Mouse (Mus musculus) heart, adult 2 months (tissue): ENCODE measurements around the gene Olfr575. TPM values are rescaled to one million over a fixed set of nuclear protein-coding genes. Genes with fewer than 3 reads are reported as not detected.

Experiments
- DNase-seq, 2 experiments: peaks; one replicate each; pipeline ENCODE4 v3.0.0; 2021
- H3K27ac ChIP-seq: fragments of 200-600 bp; 2 replicates; pipeline ENCODE4 v1.8.1; 2022
- H3K27me3 ChIP-seq: fragments of 200-500 bp; 2 replicates; pipeline ENCODE4 v1.6.1; 2012; ENCODE audit warnings: mild to moderate bottlenecking, low read length, inconsistent platforms, mixed read lengths; ENCODE audit not compliant: control insufficient read depth, insufficient read depth
- H3K36me3 ChIP-seq: fragments of 200-500 bp; 2 replicates; pipeline ENCODE4 v1.6.1; 2012; ENCODE audit warnings: low read length, inconsistent platforms; ENCODE audit not compliant: control insufficient read depth, insufficient read depth
- H3K4me1 ChIP-seq: fragments of 200-500 bp; 2 replicates; pipeline ENCODE4 v1.6.1; 2011; ENCODE audit warnings: low read length; ENCODE audit not compliant: control insufficient read depth, insufficient read depth
- H3K4me3 ChIP-seq: fragments of 200-600 bp; 2 replicates; pipeline ENCODE4 v1.8.1; 2022
- H3K79me2 ChIP-seq: fragments of 200-500 bp; replicated peaks from 2 replicates; pipeline ENCODE4 v1.6.1; 2012; ENCODE audit warnings: mild to moderate bottlenecking, inconsistent platforms, low read length, moderate library complexity, mixed read lengths; ENCODE audit not compliant: control insufficient read depth, insufficient read depth
- H3K9ac ChIP-seq: fragments of 200-500 bp; 2 replicates; pipeline ENCODE4 v1.6.1; 2012; ENCODE audit warnings: low read depth, mild to moderate bottlenecking, control low read depth, inconsistent platforms, low read length, mixed read lengths
- CTCF ChIP-seq: fragments of 200-600 bp; IDR thresholded peaks from 2 replicates; pipeline ENCODE4 v1.8.1; 2022; ENCODE audit warnings: antibody characterized with exemption, mild to moderate bottlenecking, moderate library complexity
- EP300 ChIP-seq: fragments of 200-500 bp; IDR thresholded peaks from 2 replicates; pipeline ENCODE4 v1.6.1; 2011; ENCODE audit warnings: low read depth, low read length, control low read depth; ENCODE audit not compliant: insufficient read depth
- POLR2A ChIP-seq: fragments of 200-500 bp; IDR thresholded peaks from 2 replicates; pipeline ENCODE4 v1.6.1; 2011; ENCODE audit warnings: mild to moderate bottlenecking, low read depth, low read length, control low read depth; ENCODE audit not compliant: insufficient read depth
- WGBS: fragments of 180-500 bp; shearing (Covaris S2); methylation state at CpG from one replicate; pipeline ENCODE4 v1.1.7; 2018; 5-methylcytosine and 5-hydroxymethylcytosine counted together
- intact Hi-C: fragments of 180-260 bp; cut with DNase I; formaldehyde crosslinking; loops from one replicate; pipeline ENCODE4 v1.15.1; 2025
- long read RNA-seq: library from polyadenylated mRNA; stranded (forward); transcript quantifications from one replicate; pipeline ENCODE4 v2.0.0, GENCODE M21; 2021
- polyA plus RNA-seq: library from polyadenylated mRNA; depleted of rRNA; stranded (reverse); fragments of >200 nt; gene quantifications from 2 replicates; pipeline ENCODE4 v1.2.3, GENCODE M21; 2012; rRNA removed
- total RNA-seq, 2 experiments: library from RNA; stranded (reverse); gene quantifications; 2 replicates each; pipeline ENCODE4 v1.2.3; 2021

The Olfr575 gene
- not detected for total RNA-seq
- polyA plus RNA-seq, result not detected in 2 replicates
- long read RNA-seq, result 0 reads

GRCm38 (mm10) chr7:102958593-102958992 lies at the start of gene Olfr575:
Gene Olfr575, minus strand, starts transcription at chr7:102958775.
- 33% methylated on average over 1 of the region's 1 CpGs for WGBS

GRCm38 (mm10) chr7:102989224-102989623 lies 30.6 kb upstream of the Olfr575 start, which contains the start of gene Olfr578:
Gene Olfr578, minus strand, starts transcription at chr7:102989324.
- Histone ChIP-seq H3K79me2 (no peaks in the 10 kb centered on the region), H3K4me3 (no peak within 1 kb of the TSS), H3K9ac (no peak within 1 kb of the TSS), H3K27ac (no peak within 1 kb of the TSS), H3K27me3 (no peaks in the 10 kb centered on the region), H3K4me1 (no peaks in the 10 kb centered on the region), H3K36me3 (no peaks in the 10 kb centered on the region)
- TF ChIP-seq EP300 (no peak), POLR2A (no peak), CTCF (no peak)
- intact Hi-C loops, result no loop called here
- WGBS, result 38% methylated on average over 3 of the region's 3 CpGs
- no peak for DNase-seq

More at GRCm38 (mm10) chr7:102958593-102958992, at the start of gene Olfr575:
- no peak within 1 kb of the TSS for H3K27ac ChIP-seq
- TF ChIP-seq POLR2A (no peak), EP300 (no peak), CTCF (no peak)
- H3K4me1 ChIP-seq, result no peaks in the 10 kb centered on the region
- no peak for DNase-seq
- H3K4me3 ChIP-seq, result no peak within 1 kb of the TSS
- intact Hi-C loops, result no loop called here
- H3K36me3 ChIP-seq, result no peaks in the 10 kb centered on the region
- no peaks in the 10 kb centered on the region for H3K79me2 ChIP-seq
- H3K27me3 ChIP-seq, result no peaks in the 10 kb centered on the region
- no peak within 1 kb of the TSS for H3K9ac ChIP-seq

- 70% methylated on average over 2 of the region's 2 CpGs for WGBS
- no peak within 1 kb of the TSS for H3K4me3 ChIP-seq
- H3K4me1 ChIP-seq, result no peaks in the 10 kb centered on the region
- H3K27me3 ChIP-seq, result no peaks in the 10 kb centered on the region
- H3K36me3 ChIP-seq, result no peaks in the 10 kb centered on the region
- TF ChIP-seq CTCF (no peak), EP300 (no peak)
- H3K27ac ChIP-seq, result no peak within 1 kb of the TSS
- no peak for DNase-seq
- intact Hi-C loops, result no loop called here
- H3K79me2 ChIP-seq, result no peaks in the 10 kb centered on the region
- H3K9ac ChIP-seq, result no peak within 1 kb of the TSS
Observed at GRCm38 (mm10) chr7:102975843-102976242, 17.3 kb upstream of the Olfr575 start, which contains the start of gene Olfr577. Gene Olfr577, minus strand, starts transcription at chr7:102975943.

- H3K4me1 ChIP-seq, result no peaks in the 10 kb centered on the region
- H3K9ac ChIP-seq, result no peak overlapping the region
- no peak overlapping the region for H3K4me3 ChIP-seq
- H3K27ac ChIP-seq, result no peak overlapping the region
- TF ChIP-seq POLR2A (no peak), EP300 (no peak), CTCF (no peak)
- H3K79me2 ChIP-seq, result no peaks in the 10 kb centered on the region
- 44% methylated on average over 1 of the region's 1 CpGs for WGBS
- no peak for DNase-seq
- H3K36me3 ChIP-seq, result no peaks in the 10 kb centered on the region
- H3K27me3 ChIP-seq, result no peaks in the 10 kb centered on the region
- intact Hi-C loops, result no loop called here
Observed at GRCm38 (mm10) chr7:102974399-102974798, 15.8 kb upstream of the Olfr575 start.

GRCm38 (mm10) chr7:102962360-102962759 lies 3.8 kb upstream of the Olfr575 start, which contains the start of gene Olfr576:
Gene Olfr576, plus strand, starts transcription at chr7:102962660.
- TF ChIP-seq POLR2A (no peak), CTCF (no peak), EP300 (no peak)
- no peaks in the 10 kb centered on the region for H3K27me3 ChIP-seq
- no peak within 1 kb of the TSS for H3K27ac ChIP-seq
- no peaks in the 10 kb centered on the region for H3K79me2 ChIP-seq
- no peak within 1 kb of the TSS for H3K9ac ChIP-seq
- no peak for DNase-seq
- 8% methylated on average over 2 of the region's 2 CpGs for WGBS
- no peak within 1 kb of the TSS for H3K4me3 ChIP-seq
- no peaks in the 10 kb centered on the region for H3K4me1 ChIP-seq
- H3K36me3 ChIP-seq, result no peaks in the 10 kb centered on the region
- intact Hi-C loops, result no loop called here

- Histone ChIP-seq H3K9ac (no peak overlapping the region), H3K27ac (no peak overlapping the region), H3K4me1 (no peaks in the 10 kb centered on the region), H3K36me3 (no peaks in the 10 kb centered on the region), H3K4me3 (no peak overlapping the region), H3K27me3 (no peaks in the 10 kb centered on the region), H3K79me2 (no peaks in the 10 kb centered on the region)
- intact Hi-C loops, result no loop called here
- no peak for DNase-seq
- no peak for TF ChIP-seq EP300
- no peak for TF ChIP-seq POLR2A
- no peak for TF ChIP-seq CTCF
- 46% methylated on average over 3 of the region's 3 CpGs for WGBS
Observed at GRCm38 (mm10) chr7:102958137-102958536, 438 bp downstream of the Olfr575 start.
